Mouse (Mus musculus) urinary bladder, postnatal 10 days (tissue): ENCODE measurements around the gene Sult1a1.
"Not testable (repeated sequence)": the region's sequence is repeated elsewhere in the genome, so short reads cannot be mapped to it uniquely, and the experiment has no call there.

ENCODE experiments used
- DNase-seq: peaks from one replicate; pipeline ENCODE4 v3.0.0; 2022; ENCODE audit warnings: low spot score

Sult1a1 gene

DNA sequence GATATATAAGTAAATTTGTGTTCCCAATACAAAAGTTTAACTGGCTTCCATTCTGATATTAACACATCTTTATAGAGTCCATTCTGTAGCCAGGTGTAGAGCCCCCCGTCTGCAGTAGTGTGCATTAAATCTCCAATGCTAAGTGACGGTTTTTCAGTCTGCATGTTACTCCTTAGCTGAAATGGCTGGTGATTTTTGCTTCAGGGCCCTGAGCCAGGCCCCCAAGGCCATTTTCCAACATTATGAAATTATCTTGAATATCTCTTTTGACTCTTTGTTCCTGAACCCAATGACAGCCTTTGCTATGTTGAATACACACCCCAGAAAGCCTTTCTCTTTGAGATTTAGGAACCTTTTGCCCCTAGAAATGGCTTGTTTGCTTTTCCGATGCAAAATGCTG is 16.5 kb downstream of the Sult1a1 start:
- no peak for DNase-seq

DNA sequence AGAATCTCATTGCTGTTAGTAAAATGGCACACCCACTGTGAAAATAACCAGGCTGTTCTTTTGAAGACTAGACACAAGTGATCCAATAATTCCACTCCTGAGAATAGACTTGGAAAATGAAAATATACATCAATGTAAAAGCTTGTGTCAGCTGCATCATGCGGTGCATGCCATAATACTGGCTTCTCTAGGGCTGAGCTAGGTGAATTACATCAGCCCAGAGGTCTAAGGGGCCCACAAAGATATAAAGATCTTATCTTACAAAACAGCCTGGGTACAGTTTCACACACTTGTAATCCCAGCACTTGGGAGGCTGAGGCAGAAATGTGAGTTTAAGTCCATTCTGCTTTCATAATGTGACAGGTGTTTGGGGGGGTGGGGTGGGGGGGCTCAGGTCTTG is 18.7 kb downstream of the Sult1a1 start:
- no peak for DNase-seq

DNA sequence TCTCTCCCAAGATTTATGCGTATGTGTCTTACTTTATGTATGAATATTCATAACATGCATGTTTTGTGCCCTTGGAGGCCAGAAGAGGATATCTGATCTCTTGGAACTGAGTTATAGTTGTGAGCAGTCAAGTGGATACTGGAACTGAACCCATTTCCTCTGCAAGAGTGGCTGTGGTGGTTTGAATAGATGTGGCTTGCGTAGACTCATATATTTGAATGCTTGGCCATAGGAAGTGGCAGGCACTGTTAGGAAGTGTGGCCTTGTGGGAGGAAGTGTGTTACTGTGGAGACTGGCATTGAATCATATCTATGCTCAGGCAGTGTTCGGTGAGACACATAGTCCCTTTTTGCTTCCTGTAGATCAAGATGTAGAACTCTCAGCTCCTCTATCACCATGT is 20.5 kb downstream of the Sult1a1 start:
- no peak for DNase-seq

DNA sequence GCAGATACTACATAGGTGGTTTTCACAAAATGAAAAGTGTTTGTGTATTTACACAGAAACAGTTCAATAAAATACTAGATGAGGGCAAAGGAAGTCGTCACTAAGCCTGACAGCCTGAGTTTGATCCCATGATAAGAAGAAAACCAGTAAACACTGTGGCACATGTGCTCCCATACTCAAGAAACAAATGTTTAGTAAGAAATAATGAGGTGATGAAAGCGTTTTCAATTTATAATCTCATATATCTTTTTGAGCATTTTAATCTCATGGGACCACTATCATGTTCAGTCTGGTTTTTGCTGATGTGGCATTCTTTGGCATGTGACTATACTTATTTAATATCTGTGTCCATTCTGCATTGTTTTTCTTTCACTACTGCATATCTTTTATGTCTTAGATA is 22.2 kb downstream of the Sult1a1 start:
- DNase-seq: no peak

DNA sequence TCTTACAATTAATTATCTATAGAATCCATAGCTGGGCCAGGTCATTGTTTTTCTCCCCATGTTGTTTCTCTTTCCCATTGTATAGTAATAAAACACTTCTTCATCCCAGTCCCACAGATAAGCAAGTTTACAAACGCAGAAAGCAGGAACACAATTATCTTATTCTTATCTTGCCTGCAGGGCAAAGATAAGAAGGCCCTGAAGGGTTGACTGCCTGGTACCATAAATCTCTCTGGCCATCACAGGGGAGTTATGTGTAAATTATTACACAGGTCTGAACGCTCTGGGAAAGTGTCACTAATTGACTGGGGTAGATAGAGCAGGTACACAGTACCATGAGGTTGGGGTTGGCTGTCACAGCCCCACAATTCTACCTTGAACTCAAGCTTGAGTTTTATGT is 25.4 kb downstream of the Sult1a1 start:
- no peak for DNase-seq

DNA sequence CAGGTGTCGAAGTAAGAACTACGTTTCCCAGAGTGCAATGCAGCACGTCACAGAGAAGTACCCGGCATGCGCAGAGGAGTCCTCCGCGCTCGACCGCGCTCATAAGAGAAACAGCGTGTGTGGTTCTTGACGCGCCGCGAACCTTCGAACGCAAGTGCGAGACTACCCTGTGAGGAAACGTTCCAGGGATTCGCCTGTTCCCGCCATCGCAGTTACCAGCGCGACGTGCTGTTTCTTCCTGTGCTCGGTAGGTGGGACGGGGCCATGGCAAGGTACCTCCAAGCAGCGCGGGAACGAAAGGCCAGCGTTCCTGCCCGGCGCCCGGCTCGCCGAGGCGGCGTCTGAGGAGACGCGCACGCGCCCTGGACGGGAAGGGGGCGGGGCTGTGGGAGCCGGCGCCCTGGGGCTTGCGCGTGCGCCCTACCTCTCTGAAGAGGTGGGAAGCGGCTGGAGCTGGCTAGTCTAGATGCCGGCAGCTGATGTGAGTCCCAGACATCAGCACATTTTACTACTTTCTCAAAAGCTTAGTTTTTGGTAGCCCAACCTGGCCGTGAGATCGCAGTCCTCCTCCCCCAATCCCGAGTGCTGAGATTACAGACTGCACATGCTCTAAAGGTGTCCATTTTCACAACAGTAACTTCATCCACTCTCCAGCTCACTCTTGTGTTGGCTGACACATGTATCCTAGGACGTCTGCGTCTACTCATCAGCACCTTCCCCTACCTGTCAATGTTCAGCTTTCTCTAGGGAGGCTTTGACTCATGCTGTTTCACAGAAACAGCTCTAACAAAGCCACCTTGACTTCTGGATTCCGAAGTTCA is 26.8 kb downstream of the Sult1a1 start, which contains the start of gene Sgf29:
Gene Sgf29 (plus strand): TSS at position 79 of the 821 bp plus-strand sequence.
- peak; percentile 64 for DNase-seq

DNA sequence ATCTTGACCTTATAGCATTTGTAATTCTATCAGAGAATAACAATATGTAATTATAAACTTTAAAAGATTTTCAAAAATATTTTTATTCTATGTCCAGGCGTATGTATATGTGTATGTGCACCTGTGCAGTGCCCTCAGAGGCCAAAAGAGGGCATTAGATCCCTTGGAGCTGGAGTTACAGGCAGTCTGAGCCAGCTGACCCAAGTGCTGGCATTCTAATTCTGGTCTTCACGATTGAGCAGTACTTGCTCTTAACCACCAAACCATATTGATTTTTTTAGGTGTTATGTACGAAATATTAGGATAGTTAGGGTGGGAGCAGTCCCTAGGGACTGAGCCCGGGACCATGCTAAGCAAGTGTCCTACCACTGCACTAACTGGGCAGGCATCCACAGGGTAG is 27.7 kb downstream of the Sult1a1 start:
- no peak for DNase-seq

DNA sequence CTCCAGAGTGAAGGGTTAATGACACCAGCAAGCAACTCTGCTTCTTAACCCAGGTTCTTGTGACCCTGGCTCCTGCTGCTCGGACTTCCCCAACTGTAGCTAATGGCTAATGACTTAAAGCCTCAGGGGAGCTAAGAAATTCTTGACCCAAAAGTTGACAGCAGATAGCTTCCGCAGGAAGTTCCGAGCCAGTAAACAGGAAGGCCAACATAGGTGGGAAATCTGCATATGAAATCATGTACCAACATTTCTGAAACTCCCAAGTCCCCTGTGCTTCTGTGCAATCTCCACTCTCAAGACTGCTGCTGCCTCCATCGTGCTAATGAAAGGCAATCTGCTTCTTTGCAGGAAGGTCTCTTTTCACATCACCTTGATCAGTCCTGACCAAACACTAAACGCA is 30.5 kb downstream of the Sult1a1 start:
- DNase-seq: no peak

DNA sequence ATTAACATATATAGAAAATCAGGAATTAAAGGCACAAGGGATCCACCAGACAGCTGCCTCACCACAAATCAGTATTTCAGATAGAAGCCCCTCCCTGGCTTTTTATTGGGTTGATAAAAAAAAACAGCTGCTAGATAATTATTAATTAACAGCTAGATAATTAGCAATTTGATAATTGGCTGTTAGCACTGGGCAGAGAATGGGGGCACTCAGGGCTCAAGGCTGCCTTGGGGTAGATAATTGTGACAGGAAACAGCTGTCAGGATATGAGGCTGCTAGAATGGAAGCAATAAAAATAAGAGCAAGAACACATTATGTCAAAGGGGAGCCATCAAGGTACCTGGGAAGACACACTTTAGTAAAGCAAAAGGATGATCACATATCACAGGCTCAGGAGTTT is 31.3 kb downstream of the Sult1a1 start:
- DNase-seq: no peak

DNA sequence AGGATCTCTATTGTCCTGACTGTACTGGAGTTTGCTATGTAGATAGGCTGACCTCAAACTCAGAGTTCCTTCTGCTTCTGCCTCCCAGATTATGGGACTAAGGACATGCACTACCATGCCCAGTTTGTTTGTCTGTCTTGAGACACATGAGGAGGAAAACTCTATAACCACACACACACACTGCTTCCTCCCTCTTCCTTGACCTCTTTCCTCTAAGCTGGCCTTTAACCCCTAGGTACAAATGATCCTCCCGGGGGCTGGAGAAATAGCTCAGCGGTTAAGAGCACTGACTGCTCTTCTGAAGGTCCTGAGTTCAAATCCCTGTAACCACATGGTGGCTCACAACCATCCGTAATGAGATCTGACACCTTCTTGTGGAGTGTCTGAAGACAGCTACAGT is 31.9 kb downstream of the Sult1a1 start:
- DNase-seq: no peak

DNA sequence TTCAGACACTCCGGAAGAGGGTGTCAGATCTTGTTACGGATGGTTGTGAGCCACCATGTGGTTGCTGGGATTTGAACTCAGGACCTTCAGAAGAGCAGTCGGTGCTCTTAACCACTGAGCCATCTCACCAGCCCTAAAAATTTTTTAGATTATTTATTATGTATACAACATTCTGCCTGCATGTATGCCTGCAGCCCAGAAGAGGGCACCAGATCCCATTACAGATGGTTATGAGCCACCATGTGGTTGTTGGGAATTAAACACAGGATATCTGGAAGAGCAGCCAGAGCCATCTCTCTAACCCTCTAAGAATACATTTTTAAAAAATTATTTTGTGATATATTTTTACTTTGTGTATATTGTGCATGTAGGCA is 33.0 kb downstream of the Sult1a1 start:
- DNase-seq: not testable (repeated sequence)

DNA sequence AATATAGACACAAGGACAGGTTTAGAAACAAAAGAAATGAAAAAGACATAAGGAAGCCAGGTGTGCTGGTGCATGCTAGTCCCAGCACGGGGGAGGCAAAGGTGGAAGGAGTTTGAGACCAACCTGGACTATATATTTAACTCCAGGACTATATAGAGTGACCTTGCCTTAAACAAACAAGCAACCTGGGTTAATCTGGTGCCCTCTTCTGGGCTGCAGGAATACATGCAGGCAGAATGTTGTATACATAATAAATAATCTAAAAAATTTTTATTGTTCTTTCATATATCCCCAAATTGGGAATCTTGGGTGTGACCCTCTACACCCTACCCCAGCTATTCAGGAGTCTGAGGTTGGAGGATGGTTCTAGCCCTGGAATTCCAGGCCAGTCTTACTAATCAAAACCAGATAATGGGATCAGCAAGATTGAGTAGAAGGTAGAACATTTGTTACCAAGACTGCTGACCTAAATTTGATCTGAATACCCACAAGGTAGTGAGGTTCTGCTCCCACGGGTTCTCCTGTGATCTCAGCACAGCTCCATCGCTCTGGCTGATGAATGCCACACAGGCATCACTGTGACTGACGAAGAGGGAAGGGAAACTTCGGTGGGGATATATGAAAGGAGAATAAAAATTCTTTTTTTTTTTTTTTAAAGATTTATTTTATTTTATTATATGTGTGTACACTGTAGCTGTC is 33.5 kb downstream of the Sult1a1 start:
- no peak for DNase-seq

DNA sequence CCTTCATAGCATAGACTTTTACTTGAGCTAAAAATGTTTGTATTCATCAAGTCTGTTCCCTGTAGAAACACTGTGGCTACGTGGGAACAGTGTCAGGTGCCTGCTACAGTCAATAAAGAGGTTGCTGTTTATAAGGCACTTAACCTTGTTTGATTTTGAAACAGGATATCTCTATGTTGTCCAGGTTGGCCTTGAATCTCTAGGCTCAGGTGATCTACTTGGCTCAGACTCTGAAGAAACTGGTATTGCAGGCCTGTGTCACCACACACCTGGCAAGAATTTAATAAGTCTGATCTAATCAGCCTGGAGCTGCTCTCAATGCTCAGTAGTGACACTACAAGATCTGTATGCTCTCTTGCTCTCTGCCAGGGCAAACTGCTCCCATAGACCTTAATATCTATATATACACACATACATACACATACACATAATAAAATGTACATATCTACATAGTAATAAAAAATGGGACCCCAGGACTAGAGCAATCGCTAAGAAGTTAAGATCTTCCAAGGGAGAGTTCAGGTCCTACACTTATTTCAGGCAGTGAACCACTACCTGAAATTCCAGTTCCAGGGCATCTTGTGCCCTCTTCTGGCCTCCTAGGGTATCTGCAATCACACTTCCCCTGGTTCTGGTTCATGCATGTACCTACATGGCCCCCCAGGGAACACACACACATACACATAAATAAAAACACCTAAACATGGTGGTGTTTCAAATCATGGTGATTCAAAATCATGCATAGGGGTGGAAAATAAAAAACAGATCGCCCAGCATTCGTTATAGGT is 39.3 kb downstream of the Sult1a1 start:
- DNase-seq: no peak

DNA sequence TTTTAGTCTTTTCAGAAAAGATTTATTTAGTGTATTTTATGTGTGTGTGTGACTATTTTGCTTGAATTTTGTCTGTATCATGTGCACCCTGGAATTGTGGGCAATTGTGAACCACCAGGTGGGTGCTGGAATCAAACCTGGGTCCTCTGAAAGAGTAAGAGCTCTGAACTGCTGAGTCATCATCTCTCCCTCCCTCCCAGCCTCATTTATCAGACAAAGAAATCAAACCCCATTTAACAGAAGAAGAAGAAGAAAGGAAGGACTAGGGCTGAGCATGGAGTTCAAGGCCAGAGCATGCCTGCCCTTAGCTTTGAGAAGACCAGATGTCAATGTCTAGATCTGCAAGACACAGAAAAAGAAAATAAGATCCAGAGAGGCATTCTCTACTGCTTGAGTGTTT is 40.9 kb downstream of the Sult1a1 start:
- DNase-seq: no peak

DNA sequence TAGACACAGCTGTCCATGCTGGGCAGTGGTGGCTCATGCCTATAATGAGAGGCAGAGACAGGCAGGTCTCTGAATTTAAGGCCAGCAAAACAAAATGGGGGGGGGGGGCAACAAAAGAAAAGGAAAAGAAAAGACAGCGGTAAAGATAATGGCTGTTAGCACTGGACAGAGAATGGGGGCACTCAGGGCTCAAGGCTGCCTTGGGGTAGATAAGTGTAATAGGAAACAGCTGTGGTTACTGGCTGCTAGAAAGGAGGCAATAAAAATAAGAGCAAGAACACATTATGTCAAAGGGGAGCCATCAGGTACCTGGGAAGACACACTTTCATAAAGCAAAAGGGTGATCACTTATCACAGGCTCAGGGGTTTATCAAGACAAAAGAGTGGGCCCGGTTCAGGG is 43.8 kb downstream of the Sult1a1 start:
- no peak for DNase-seq

DNA sequence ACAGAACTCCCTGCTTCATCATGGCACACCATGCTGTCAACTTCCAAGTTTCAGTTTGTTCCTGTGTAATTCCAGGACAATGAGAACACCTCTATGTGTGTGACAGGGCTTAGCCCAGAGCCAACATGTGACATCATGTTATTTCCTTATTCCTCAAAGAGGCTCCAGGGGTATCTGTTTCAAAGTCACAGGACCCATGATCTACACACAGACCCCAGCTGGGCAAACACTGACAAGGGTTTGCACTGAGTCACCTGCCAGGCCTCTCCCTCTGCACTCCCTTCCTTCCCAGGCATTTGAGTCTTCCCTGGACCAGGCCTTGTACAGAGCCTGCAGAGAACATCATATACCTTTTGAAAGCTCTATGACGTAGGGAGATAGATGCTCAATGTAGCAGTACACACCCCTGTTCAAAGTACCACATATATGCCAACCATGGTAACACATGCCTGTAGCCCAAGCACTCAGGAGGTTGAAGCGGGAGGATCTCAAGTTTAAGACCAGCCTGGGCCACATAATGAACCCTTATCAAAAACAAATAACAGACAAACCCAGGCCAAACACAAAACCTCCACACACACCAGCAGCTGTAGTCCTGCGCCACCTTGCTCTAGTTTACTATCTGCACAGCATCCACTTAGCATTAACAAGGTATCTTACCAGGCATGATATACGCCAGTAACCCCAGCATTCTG is 45.3 kb downstream of the Sult1a1 start, which contains the start of gene Nupr1:
Gene Nupr1 (minus strand): TSS at position 38 of the 695 bp plus-strand sequence.
- DNase-seq: no peak

DNA sequence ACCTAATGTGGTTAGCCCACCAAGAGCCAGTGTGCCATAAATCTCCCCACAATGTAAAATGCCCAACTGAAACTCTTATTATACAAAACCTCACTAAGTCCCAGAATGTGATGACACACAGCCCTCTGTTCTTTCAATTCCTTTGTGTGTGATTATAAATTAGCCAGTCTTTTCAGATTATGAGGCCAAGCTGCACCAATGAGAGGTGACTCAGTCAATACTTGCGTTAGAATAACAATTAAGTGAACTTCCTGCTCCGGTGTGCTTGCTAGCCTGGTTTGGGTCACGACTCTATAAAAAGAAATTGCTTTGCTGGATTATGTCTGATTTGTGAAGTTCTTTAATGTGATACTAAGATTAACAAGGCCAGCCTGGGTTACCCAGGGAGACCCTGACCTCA is 46.3 kb downstream of the Sult1a1 start:
- DNase-seq: no peak

DNA sequence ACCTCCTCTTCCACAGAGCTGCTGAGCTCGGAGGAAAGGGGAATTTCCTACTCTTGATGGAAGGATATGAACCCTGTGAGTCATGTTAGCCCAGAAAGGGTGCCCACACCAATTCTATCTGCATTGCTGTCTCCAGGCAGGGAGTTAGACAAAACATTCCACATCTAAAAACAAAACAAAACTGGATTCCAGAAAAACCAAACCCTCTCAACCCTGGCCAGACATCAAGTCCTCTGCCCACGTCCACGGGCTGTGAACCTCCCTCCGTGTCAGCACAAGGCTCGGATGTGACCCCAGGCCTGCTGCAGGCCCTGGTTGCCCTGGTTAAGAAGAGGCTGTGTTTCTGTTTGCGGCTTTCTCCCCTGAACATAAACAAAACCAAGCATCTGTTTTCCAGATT is 48.1 kb downstream of the Sult1a1 start:
- DNase-seq: no peak

DNA sequence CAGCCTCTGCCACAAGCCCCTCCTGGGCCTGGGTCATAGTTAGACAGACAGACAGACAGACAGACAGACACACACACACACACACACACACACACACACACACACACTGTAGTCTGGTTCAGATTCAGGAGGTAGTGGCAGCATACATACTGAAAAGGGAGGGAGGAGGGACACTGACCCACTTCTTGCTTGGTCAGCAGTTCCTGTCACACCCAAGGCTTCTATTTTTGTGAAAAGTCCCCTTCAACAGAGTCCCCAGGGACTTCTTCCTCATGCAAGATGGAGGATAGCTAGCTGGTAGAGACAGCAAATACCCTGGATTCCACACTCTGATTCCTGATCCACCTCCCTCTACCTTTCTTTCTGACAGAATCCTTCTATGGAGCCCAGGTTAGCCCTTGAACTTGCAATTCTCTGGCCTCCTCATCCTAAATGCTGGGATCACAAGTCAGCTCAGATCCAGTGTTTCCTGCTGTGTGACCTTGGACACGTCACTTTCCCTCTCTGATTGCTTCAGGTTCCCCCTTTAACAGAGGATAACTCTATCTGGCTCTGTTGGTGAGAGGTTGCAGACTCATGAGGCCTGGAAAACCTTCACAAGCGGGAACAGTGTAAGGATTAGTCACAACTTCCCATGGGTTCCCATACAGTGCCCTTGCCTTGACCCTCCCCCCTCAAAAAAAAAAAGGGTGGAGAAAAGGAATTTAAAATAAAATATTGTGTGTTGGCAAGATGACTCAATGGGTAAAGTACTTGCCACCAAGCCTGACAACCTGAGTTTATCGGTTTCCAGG is 50.2 kb downstream of the Sult1a1 start:
- DNase-seq: no peak

DNA sequence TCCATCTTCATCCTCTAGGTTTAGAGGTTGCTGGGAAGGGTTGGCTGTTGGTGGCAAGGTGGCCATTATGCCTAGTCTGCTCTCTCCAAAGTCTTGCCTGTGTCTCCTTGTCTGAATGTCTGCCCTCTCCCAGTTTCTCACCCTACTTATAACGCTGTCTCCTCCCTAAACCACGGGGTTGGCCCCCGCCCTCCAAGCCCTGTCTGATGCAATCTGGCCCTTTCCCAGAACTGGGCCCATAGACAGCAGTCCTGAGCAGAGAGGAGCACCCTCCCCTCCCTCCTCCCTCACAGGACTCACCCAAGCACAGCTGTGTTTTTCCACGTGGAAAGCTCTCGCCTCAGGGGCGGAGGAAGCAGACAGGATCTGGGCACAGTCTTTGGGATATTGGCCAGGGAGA is 50.9 kb downstream of the Sult1a1 start:
- peak; percentile 22 for DNase-seq

DNA sequence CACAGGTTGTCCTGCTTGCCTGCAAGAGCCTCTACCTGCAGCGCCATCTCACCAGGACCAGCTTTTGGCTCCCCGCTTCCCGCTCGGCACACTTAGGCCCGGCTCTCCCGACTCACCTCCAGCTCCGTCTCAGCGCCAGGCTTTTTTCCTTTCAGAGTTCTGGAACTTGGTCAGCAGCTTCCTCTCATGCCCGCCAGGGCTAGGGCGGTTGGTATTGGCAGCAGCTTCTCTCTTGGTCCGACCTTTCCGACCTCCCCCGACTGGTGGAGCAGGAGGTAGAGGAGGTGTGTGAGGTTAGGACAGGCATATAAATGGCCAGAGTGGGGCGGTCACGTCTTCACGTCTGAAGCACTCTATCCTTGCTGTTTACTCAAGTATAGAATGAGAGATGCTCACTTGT is 51.5 kb downstream of the Sult1a1 start:
- no peak for DNase-seq
